Mouse (Mus musculus): ENCODE measurements at regions not wholly inside any gene's neighbourhood (a gene's known extent, or its start where the extent isn't known, plus 50 kb on each side); places are given as distances from the start of the nearest gene placed in this dataset.

DNA sequence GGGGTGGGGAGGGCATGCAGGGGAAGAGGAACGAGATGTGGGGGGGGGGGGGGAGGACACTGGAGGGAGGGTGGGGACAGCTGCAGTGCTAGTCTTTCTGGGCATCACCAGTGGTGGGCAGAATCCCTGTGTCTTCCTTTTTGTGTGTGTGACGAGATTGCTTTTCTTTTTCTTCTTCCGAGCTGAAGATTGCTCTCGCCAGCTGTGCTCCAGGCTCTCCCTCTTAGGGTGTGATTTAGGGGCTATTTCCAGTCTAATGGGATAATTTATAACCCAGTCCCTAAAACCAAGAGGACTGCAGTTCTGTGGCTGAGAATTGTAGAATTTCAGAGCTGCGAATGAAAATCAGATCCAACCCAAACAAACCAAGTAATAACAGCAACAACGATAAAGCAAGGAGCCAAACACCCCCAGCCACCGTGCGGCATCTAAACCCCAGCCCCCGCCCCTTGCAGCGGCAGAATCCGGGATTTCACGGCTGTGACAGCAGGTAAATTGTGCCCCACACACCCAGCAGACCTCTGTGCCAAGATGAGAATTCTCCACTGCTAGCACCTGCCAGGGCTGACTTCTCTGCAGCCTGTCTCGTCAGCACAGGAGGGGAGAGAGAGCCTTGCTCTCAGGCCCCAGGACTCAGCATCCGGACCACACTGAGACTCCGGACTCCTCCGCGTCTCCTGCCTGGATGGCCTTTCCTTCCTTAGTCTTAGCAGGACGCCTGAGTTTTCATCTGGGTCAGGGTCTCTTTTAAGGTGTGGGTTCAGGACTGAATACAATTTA is 104.3 kb downstream of the Rpl14 start:
- TF ChIP-seq CTCF (IDR thresholded peaks at IDR 0.05; ENCODE audit: insufficient read depth, low read length) (no peak), POLR2A (IDR thresholded peaks at IDR 0.05; ENCODE audit: borderline replicate concordance, extremely low read depth, low read depth, low read length) (no peak)
- no peak for DNase-seq
- peaks cover 3% of the 10 kb centered on the region; the same call in 1 of the 2 replicates for H3K4me1 ChIP-seq (ENCODE audit: control insufficient read depth, insufficient read depth, low read length)
- 6% methylated on average over 18 of the region's 18 CpGs for WGBS
- peak overlapping the region; percentile 21 for H3K4me3 ChIP-seq (replicated peaks; ENCODE audit: extremely low read depth, low read depth, low read length)

DNA sequence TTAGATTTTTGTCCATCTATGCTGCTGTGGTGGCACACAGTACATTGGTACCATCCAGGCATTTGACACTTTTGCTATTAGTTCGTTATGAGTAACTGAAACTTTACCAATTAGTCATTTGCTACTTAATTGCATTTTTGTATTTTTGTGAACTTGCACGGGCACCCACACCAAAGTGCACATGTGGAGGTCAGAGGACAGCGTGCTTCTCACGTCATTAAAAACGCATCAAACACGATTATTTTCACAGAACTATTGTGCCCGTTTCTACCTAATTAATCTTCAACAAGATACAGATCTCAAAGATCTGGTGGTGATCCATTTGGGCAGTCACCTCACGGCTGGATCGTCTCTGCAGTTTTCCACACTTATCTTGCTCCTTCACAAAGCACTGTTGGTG is 105.1 kb downstream of the Rpl14 start:
- 48% methylated on average over 9 of the region's 9 CpGs for WGBS
- DNase-seq: no peak
- H3K4me1 ChIP-seq (ENCODE audit: control insufficient read depth, insufficient read depth, low read length): peaks cover 3% of the 10 kb centered on the region; the same call in 1 of the 2 replicates
- TF ChIP-seq POLR2A (IDR thresholded peaks at IDR 0.05; ENCODE audit: borderline replicate concordance, extremely low read depth, low read depth, low read length) (no peak), CTCF (IDR thresholded peaks at IDR 0.05; ENCODE audit: insufficient read depth, low read length) (no peak)
- H3K4me3 ChIP-seq (replicated peaks; ENCODE audit: extremely low read depth, low read depth, low read length): no peak overlapping the region

DNA sequence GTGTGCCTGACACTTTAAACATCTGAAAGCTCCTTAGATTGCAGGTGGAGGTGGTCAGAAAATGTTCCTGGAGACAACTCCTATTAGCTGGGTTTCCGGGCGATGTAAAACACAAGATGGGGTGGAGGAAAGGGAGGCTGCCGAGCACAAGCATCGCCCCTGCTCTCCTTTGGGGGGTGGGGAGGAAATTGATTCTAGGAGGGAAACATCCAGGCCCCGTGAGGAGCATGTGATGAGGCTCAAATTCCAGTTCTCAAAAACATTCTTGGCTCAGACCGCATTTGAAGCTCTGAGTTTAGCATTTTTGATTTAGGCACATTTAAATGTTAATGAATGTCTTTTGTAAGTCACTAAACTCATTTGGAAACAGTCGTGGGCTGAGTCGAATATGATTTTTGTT is 105.5 kb downstream of the Rpl14 start:
- Histone ChIP-seq H3K4me3 (replicated peaks; ENCODE audit: extremely low read depth, low read depth, low read length) (no peak overlapping the region), H3K4me1 (ENCODE audit: control insufficient read depth, insufficient read depth, low read length) (peaks cover 3% of the 10 kb centered on the region; the same call in 1 of the 2 replicates)
- TF ChIP-seq CTCF (IDR thresholded peaks at IDR 0.05; ENCODE audit: insufficient read depth, low read length) (no peak), POLR2A (IDR thresholded peaks at IDR 0.05; ENCODE audit: borderline replicate concordance, extremely low read depth, low read depth, low read length) (no peak)
- DNase-seq: no peak
- WGBS: 67% methylated on average over 8 of the region's 8 CpGs

DNA sequence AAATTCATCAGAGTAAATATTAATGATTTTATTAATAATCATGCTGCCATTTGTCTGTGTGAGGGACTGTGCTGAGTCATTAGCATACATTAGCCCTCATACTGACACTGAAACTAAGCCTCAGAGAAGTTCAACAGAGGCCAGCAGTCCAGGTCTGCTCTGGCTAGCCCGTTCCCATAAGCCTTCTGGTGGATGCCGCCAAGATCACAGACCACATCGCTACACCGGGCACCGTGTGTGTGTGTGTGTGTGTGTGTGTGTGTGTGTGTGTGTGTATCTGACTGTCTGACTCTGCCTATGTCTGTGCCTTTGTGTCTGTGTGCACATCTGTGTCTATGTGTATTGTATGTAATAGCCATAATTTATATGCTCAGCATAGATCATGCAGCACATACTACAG is 106.0 kb downstream of the Rpl14 start:
- no peak for TF ChIP-seq POLR2A (IDR thresholded peaks at IDR 0.05; ENCODE audit: borderline replicate concordance, extremely low read depth, low read depth, low read length)
- TF ChIP-seq CTCF (IDR thresholded peaks at IDR 0.05; ENCODE audit: insufficient read depth, low read length): no peak

DNA sequence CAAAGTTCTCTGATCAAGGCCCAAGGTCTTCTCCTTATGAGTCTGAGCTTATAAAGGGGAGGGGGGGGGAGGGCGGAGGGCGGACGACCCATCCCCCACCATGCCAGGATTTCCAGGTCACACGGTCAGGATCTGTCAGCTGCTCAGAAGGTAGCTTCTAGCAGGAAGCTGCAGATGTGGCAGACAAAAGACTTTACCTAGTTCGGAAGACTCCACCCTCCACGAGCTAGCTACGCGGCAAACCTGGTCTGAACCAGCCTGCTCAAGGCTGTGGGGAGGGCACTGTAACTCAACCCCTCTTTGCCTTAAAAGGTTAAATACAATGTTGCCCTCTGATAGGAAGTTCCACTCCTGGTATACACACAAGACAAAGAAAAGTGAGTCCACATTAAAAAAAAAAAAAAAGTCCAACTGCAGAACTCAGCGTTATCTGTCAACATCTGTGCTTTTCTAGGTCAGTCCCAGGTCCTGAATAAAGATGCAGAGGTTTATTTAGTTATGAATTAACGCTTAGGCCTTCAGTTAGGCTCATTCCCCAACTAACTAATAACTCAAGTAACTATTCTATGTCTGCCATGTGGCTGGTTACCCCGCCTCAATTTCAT is 108.7 kb downstream of the Rpl14 start:
- DNase-seq: no peak
- TF ChIP-seq CTCF (IDR thresholded peaks at IDR 0.05; ENCODE audit: insufficient read depth, low read length): no peak
- no peak for TF ChIP-seq POLR2A (IDR thresholded peaks at IDR 0.05; ENCODE audit: borderline replicate concordance, extremely low read depth, low read depth, low read length)
- 36% methylated on average over 11 of the region's 11 CpGs for WGBS
- Histone ChIP-seq H3K4me3 (replicated peaks; ENCODE audit: extremely low read depth, low read depth, low read length) (no peak overlapping the region), H3K4me1 (ENCODE audit: control insufficient read depth, insufficient read depth, low read length) (peaks cover 3% of the 10 kb centered on the region; the same call in 1 of the 2 replicates)

More for the DNA sequence above, 106.0 kb downstream of the Rpl14 start:
- Histone ChIP-seq H3K4me3 (replicated peaks; ENCODE audit: extremely low read depth, low read depth, low read length) (no peak overlapping the region), H3K4me1 (ENCODE audit: control insufficient read depth, insufficient read depth, low read length) (peaks cover 3% of the 10 kb centered on the region; the same call in 1 of the 2 replicates)
- 97% methylated on average over 5 of the region's 5 CpGs for WGBS
- no peak for DNase-seq

DNA sequence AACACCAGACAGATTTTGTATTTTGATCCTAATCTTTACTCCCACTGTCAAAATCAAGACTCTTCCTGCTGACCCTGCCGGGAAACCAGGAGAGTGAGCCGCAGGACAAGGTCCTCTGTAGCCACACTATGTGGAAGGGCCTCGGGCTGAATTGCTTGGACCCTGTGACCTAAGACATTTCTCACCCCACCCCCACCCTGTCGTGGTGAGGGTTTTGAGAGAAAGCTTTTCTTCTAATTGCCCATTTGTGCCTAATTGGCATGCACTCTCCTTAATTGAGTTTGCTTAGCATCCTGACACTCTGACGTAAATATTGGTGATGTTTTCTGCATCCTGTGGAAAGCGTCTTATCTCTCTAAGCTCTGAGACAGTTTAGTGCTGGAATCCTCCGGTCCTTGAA is 110.2 kb downstream of the Rpl14 start:
- no peak overlapping the region for H3K4me3 ChIP-seq (replicated peaks; ENCODE audit: extremely low read depth, low read depth, low read length)
- H3K4me1 ChIP-seq (ENCODE audit: control insufficient read depth, insufficient read depth, low read length): no peaks in the 10 kb centered on the region
- DNase-seq: no peak
- 57% methylated on average over 7 of the region's 7 CpGs for WGBS
- no peak for TF ChIP-seq CTCF (IDR thresholded peaks at IDR 0.05; ENCODE audit: insufficient read depth, low read length)
- TF ChIP-seq POLR2A (IDR thresholded peaks at IDR 0.05; ENCODE audit: borderline replicate concordance, extremely low read depth, low read depth, low read length): no peak

DNA sequence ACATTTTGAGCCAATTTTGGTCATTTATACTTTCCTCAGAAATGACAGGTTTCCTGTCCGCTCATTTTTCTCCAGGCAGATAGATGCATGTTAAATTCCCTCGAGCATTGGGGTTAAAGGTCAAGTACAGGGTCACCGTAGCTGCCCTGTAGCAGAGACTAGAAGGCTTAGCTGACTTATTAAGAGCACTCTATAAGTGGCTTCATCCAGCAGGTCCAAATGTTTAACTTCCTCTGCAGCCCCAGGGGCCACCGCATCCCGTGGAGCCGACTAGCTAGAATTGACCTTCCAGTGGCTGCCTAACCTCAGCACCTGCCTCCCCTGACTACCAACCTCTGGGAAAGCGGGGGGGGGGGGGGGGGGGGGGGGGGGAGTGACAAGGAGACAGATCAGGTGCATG is 114.7 kb downstream of the Rpl14 start:
- no peak for DNase-seq
- 38% methylated on average over 6 of the region's 7 CpGs for WGBS
- Histone ChIP-seq H3K4me3 (replicated peaks; ENCODE audit: extremely low read depth, low read depth, low read length) (no peak overlapping the region), H3K4me1 (ENCODE audit: control insufficient read depth, insufficient read depth, low read length) (peaks cover 3% of the 10 kb centered on the region; the same call in 1 of the 2 replicates)
- TF ChIP-seq CTCF (IDR thresholded peaks at IDR 0.05; ENCODE audit: insufficient read depth, low read length) (no peak), POLR2A (IDR thresholded peaks at IDR 0.05; ENCODE audit: borderline replicate concordance, extremely low read depth, low read depth, low read length) (no peak)

DNA sequence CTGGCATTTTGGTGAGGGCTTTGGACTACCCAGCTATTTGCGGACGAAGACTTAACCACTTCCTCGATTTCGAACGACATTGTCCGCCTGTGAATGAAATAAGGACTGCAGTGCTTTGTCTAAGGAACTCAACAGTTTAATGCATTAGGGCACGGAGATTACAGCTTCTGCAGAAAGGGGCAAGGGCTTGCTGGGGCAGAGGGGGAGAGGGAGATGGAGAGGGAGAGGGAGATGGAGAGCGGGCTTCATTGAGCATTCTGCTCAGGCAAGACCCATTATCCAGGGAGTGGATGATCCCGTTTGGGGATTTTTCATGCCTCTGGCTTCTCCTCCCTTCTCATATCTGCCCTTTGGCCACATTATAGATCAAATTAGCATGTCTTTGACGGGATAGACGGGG is 117.8 kb downstream of the Rpl14 start:
- TF ChIP-seq POLR2A (IDR thresholded peaks at IDR 0.05; ENCODE audit: borderline replicate concordance, extremely low read depth, low read depth, low read length): no peak
- no peak for TF ChIP-seq CTCF (IDR thresholded peaks at IDR 0.05; ENCODE audit: insufficient read depth, low read length)
- no peak for DNase-seq
- 82% methylated on average over 11 of the region's 11 CpGs for WGBS
- peaks cover 5% of the 10 kb centered on the region; the same call in 1 of the 2 replicates for H3K4me1 ChIP-seq (ENCODE audit: control insufficient read depth, insufficient read depth, low read length)
- H3K4me3 ChIP-seq (replicated peaks; ENCODE audit: extremely low read depth, low read depth, low read length): no peak overlapping the region

DNA sequence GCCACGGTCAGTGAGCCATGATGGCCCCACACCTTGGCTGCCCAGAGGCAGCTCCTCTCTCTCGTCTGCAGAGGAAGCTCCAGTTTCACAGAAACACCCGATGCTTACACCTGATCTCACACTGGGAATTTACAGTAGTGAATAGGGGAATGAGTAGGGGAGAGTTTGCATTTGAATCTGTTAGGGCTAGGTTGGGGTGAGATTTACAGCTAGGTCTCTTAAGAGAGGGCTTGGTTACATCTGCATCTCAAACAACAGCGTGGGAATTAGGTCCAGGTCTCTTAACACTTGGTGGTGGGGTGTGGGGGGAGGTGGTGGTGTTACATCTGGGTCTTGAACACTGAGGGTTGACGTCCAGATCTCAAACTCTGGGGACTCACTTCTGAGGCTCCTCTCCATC is 119.3 kb downstream of the Rpl14 start:
- TF ChIP-seq POLR2A (IDR thresholded peaks at IDR 0.05; ENCODE audit: borderline replicate concordance, extremely low read depth, low read depth, low read length): no peak
- TF ChIP-seq CTCF (IDR thresholded peaks at IDR 0.05; ENCODE audit: insufficient read depth, low read length): no peak
- H3K4me1 ChIP-seq (ENCODE audit: control insufficient read depth, insufficient read depth, low read length): peaks cover 5% of the 10 kb centered on the region; the same call in 1 of the 2 replicates
- DNase-seq: no peak
- 74% methylated on average over 5 of the region's 5 CpGs for WGBS
- no peak overlapping the region for H3K4me3 ChIP-seq (replicated peaks; ENCODE audit: extremely low read depth, low read depth, low read length)
